Mouse (Mus musculus) hindbrain, embryonic 16.5 days (tissue): ENCODE data around the gene B4galt1. TPM values are rescaled to one million over a fixed set of nuclear protein-coding genes. Genes with fewer than 3 reads are reported as not detected.

Source experiments
- ATAC-seq: fragments of 200-750 bp; cut with Nextera tagmentation; 2 replicates; pipeline ENCODE4 v1.8.0; 2017; ENCODE audit warnings: moderate TSS enrichment, moderate library complexity
- H3K27ac ChIP-seq: fragments of 300-500 bp; sonication (generic); 2 replicates; pipeline ENCODE4 v1.5.1; 2014; ENCODE audit warnings: low read depth, mild to moderate bottlenecking, control low read depth, low read length, moderate library complexity
- H3K27me3 ChIP-seq: fragments of 300-500 bp; sonication (generic); replicated peaks from 2 replicates; pipeline ENCODE4 v1.6.1; 2014; ENCODE audit warnings: low read length; ENCODE audit not compliant: control insufficient read depth, insufficient read depth
- H3K36me3 ChIP-seq: fragments of 300-500 bp; sonication (generic); 2 replicates; pipeline ENCODE4 v1.6.1; 2014; ENCODE audit warnings: mild to moderate bottlenecking, low read length, moderate library complexity, mixed read lengths; ENCODE audit not compliant: control insufficient read depth, insufficient read depth
- H3K4me1 ChIP-seq: fragments of 300-500 bp; sonication (generic); 2 replicates; pipeline ENCODE4 v1.6.1; 2014; ENCODE audit warnings: low read depth, low read length; ENCODE audit not compliant: control insufficient read depth, insufficient read depth
- H3K4me2 ChIP-seq: fragments of 300-500 bp; sonication (generic); 2 replicates; pipeline ENCODE4 v1.6.1; 2014; ENCODE audit warnings: mild to moderate bottlenecking, low read length, control low read depth, moderate library complexity
- H3K4me3 ChIP-seq: fragments of 300-500 bp; sonication (generic); 2 replicates; pipeline ENCODE4 v1.5.1; 2014; ENCODE audit warnings: mild to moderate bottlenecking, low read length, control low read depth, moderate library complexity
- H3K9ac ChIP-seq: fragments of 300-500 bp; sonication (generic); 2 replicates; pipeline ENCODE4 v1.6.1; 2014; ENCODE audit warnings: low read depth, mild to moderate bottlenecking, control low read depth, low read length, moderate library complexity
- H3K9me3 ChIP-seq: fragments of 300-500 bp; sonication (generic); 2 replicates; pipeline ENCODE4 v1.6.1; 2014; ENCODE audit warnings: mild to moderate bottlenecking, low read length, moderate library complexity; ENCODE audit not compliant: control insufficient read depth
- WGBS: fragments of 180-500 bp; shearing (Covaris S2); extraction: QIAGEN DNeasy Blood & Tissue Kit; methylation state at CpG from one replicate; pipeline ENCODE4 v1.1.7; 2014; 5-methylcytosine and 5-hydroxymethylcytosine counted together
- polyA plus RNA-seq: library from polyadenylated mRNA; unstranded; fragments of >200 nt; fragmentation: Nextera tagmentation; extraction: Ambion mirVana; gene quantifications from 2 replicates; pipeline ENCODE4 v1.2.1, GENCODE M21; 2015

Gene B4galt1
- polyA plus RNA-seq, 1 experiment from 2014 or later, result 6.6 TPM

DNA sequence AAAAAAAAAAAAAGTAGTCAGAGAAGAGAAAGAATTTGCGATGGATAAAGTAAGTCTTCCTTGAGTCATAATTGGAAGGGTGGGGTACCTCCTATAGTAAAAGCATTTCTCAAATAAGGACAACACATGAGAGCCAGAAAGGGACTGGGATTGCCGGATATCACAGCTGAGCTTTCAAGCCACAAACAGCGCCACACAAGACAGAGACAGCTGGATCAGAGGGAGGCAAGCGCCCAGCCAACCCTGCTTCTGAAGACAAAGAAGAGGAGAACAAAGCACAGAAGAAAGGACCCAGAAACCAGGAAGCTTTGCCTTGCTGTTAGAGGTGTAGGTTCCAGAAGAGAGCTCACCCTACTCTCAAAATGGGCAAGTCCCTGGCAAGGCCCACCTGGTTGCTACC is 67.2 kb downstream of the B4galt1 start:
- no peak overlapping the region for H3K4me2 ChIP-seq
- no peaks in the 10 kb centered on the region for H3K36me3 ChIP-seq
- no peak overlapping the region for H3K9ac ChIP-seq
- H3K4me3 ChIP-seq, result no peak overlapping the region
- no peaks in the 10 kb centered on the region for H3K4me1 ChIP-seq
- 55% methylated on average over 4 of the region's 4 CpGs for WGBS
- H3K27me3 ChIP-seq, result no peaks in the 10 kb centered on the region
- no peak overlapping the region for H3K27ac ChIP-seq
- no peaks in the 10 kb centered on the region for H3K9me3 ChIP-seq
- no peak for ATAC-seq

DNA sequence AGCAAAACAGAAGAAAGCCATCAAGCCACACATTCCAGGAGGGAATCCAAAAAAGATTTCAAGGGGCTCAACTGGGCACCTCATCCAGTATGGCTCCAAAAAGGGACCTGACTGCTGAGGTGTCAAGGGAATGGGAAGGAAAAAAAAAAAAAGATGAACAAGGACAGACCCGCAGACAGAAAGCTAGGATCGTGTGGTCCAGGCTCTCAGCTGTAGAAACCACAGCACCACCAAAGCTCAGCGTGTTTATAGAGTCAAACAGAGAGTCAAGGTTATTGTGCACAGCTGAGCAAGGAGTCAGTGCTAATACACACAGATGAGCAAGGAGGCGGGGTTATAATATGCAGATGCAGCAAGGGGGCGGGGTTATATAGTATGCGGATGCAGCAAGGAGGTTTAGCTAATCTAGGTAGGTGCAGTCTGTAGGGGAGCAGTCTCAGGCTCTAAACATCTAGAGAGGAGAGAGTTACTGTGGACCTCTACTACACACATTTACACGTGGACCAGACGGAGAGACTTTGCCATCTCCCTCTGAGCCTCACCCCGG is 68.1 kb downstream of the B4galt1 start:
- Histone ChIP-seq H3K27ac (no peak overlapping the region), H3K4me1 (no peaks in the 10 kb centered on the region), H3K4me2 (no peak overlapping the region), H3K27me3 (no peaks in the 10 kb centered on the region), H3K9me3 (no peaks in the 10 kb centered on the region), H3K4me3 (no peak overlapping the region), H3K36me3 (no peaks in the 10 kb centered on the region), H3K9ac (no peak overlapping the region)
- 76% methylated on average over 9 of the region's 9 CpGs for WGBS
- no peak for ATAC-seq

- no peaks in the 10 kb centered on the region for H3K36me3 ChIP-seq
- H3K9ac ChIP-seq, result no peak overlapping the region
- no peaks in the 10 kb centered on the region for H3K4me1 ChIP-seq
- H3K9me3 ChIP-seq, result no peaks in the 10 kb centered on the region
- no peak overlapping the region for H3K4me2 ChIP-seq
- no peaks in the 10 kb centered on the region for H3K27me3 ChIP-seq
- no peak overlapping the region for H3K4me3 ChIP-seq
- H3K27ac ChIP-seq, result no peak overlapping the region
- ATAC-seq, result no peak
- 73% methylated on average over 10 of the region's 10 CpGs for WGBS
These were observed 69.1 kb downstream of the B4galt1 start for GRCm38 (mm10) chr4:40784556-40785169.

DNA sequence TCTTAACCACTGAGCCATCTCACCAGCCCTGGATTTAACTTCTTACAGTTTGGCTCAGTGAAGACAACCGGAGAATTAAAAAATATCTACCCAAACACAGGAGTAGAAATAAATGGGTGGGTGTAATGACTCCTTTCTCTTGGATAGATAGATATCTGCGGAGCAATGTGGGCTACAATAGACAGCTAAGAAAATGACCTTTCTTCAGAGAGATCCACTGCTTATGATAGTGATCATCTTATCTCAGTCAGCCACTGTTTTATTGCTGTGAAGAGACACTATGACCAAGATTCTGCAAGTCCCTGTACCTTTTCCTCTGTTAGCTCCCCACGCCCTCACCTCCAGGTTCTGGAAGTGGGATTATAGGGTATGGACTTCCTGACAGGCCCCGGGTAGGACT is 70.8 kb downstream of the B4galt1 start:
- no peaks in the 10 kb centered on the region for H3K9me3 ChIP-seq
- no peak overlapping the region for H3K4me3 ChIP-seq
- H3K9ac ChIP-seq, result no peak overlapping the region
- no peaks in the 10 kb centered on the region for H3K27me3 ChIP-seq
- no peak overlapping the region for H3K4me2 ChIP-seq
- no peak overlapping the region for H3K27ac ChIP-seq
- WGBS, result 94% methylated on average over 4 of the region's 4 CpGs
- no peak for ATAC-seq
- no peaks in the 10 kb centered on the region for H3K36me3 ChIP-seq
- no peaks in the 10 kb centered on the region for H3K4me1 ChIP-seq

- no peak overlapping the region for H3K9ac ChIP-seq
- ATAC-seq, result no peak
- H3K9me3 ChIP-seq, result no peaks in the 10 kb centered on the region
- no peak overlapping the region for H3K4me3 ChIP-seq
- no peak overlapping the region for H3K27ac ChIP-seq
- no peaks in the 10 kb centered on the region for H3K27me3 ChIP-seq
- no peak overlapping the region for H3K4me2 ChIP-seq
- H3K36me3 ChIP-seq, result no peaks in the 10 kb centered on the region
- 76% methylated on average over 8 of the region's 8 CpGs for WGBS
- no peaks in the 10 kb centered on the region for H3K4me1 ChIP-seq
These were observed 71.9 kb downstream of the B4galt1 start for GRCm38 (mm10) chr4:40781797-40782495.

- WGBS, result 41% methylated on average over 3 of the region's 3 CpGs
- H3K9ac ChIP-seq, result no peak overlapping the region
- no peak overlapping the region for H3K4me3 ChIP-seq
- H3K4me1 ChIP-seq, result no peaks in the 10 kb centered on the region
- no peaks in the 10 kb centered on the region for H3K9me3 ChIP-seq
- no peaks in the 10 kb centered on the region for H3K36me3 ChIP-seq
- H3K4me2 ChIP-seq, result no peak overlapping the region
- H3K27ac ChIP-seq, result no peak overlapping the region
- no peak for ATAC-seq
- no peaks in the 10 kb centered on the region for H3K27me3 ChIP-seq
These were observed 72.7 kb downstream of the B4galt1 start for GRCm38 (mm10) chr4:40781143-40781542.

DNA sequence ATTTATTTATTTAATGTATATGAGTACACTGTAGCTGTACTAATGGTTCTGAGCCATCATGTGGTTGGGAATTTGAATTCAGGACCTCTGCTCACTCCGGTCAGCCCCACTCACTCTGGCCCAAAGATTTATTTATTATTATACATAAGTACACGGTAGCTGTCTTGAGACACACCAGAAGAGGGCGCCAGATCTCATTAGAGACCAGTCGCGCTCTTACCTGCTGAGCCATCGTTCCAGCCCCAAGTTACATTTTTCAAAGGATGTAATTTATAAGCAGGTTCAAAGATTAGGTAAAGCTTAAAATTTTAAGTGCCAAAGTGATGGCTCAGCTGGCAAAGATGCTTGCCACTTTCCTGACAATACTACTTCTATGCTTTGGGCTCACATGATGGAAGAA is 75.1 kb downstream of the B4galt1 start:
- Histone ChIP-seq H3K36me3 (no peaks in the 10 kb centered on the region), H3K9me3 (no peaks in the 10 kb centered on the region), H3K4me2 (no peak overlapping the region), H3K9ac (no peak overlapping the region), H3K4me1 (peaks cover 4% of the 10 kb centered on the region; the same call in 1 of the 2 replicates), H3K4me3 (no peak overlapping the region), H3K27ac (no peak overlapping the region), H3K27me3 (0 out of 2 replicates have a peak, but pooled peaks cover 3% of the 10 kb centered on the region)
- 87% methylated on average over 6 of the region's 6 CpGs for WGBS
- no peak for ATAC-seq

- Histone ChIP-seq H3K9me3 (no peaks in the 10 kb centered on the region), H3K27ac (no peak overlapping the region), H3K36me3 (no peaks in the 10 kb centered on the region), H3K9ac (no peak overlapping the region), H3K4me1 (peaks cover 4% of the 10 kb centered on the region; the same call in 1 of the 2 replicates), H3K4me3 (no peak overlapping the region), H3K4me2 (no peak overlapping the region), H3K27me3 (0 out of 2 replicates have a peak, but pooled peaks cover 3% of the 10 kb centered on the region)
- 37% methylated on average over 2 of the region's 2 CpGs for WGBS
- no peak for ATAC-seq
These were observed 76.7 kb downstream of the B4galt1 start for GRCm38 (mm10) chr4:40777116-40777515.

DNA sequence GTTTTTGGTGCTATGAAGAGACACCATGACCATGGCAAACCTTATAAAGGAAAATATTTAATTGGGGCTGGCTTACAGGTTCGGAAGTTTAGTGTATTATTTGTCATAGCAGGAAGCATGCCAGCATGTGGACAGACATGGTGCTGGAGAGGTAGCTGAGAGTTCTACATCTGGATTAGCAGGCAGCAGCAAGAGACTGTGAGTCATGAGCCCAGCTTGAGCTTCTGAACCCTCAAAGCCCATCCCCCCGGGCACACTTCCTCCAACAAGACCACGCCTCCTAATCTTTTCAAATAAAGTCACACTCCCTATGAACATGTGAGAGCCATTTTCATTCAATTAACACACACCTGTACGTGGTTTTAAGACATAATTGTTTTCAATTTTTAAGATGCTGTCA is 77.4 kb downstream of the B4galt1 start:
- no peak overlapping the region for H3K9ac ChIP-seq
- H3K9me3 ChIP-seq, result no peaks in the 10 kb centered on the region
- ATAC-seq, result no peak
- H3K4me1 ChIP-seq, result peaks cover 4% of the 10 kb centered on the region; the same call in 1 of the 2 replicates
- H3K4me3 ChIP-seq, result no peak overlapping the region
- no peaks in the 10 kb centered on the region for H3K36me3 ChIP-seq
- 0 out of 2 replicates have a peak, but pooled peaks cover 3% of the 10 kb centered on the region for H3K27me3 ChIP-seq
- WGBS, result 79% methylated on average over 4 of the region's 4 CpGs
- no peak overlapping the region for H3K27ac ChIP-seq
- H3K4me2 ChIP-seq, result no peak overlapping the region
